Mouse (Mus musculus) neural tube, embryonic 13.5 days (tissue): Measurements from ENCODE around the gene Spg21. TPM values are rescaled to one million over a fixed set of nuclear protein-coding genes. Genes with fewer than 3 reads are reported as not detected.

Experiments
- ATAC-seq: fragments of 200-750 bp; cut with Nextera tagmentation; 2 replicates; pipeline ENCODE4 v1.8.0; 2017; ENCODE audit warnings: low read depth, mild to moderate bottlenecking, moderate TSS enrichment, moderate library complexity
- H3K27ac ChIP-seq: fragments of 300-500 bp; sonication (generic); replicated peaks from 2 replicates; pipeline ENCODE4 v1.5.1; 2015; ENCODE audit warnings: moderate library complexity, mild to moderate bottlenecking, inconsistent platforms
- H3K27me3 ChIP-seq: fragments of 300-500 bp; sonication (generic); 2 replicates; pipeline ENCODE4 v1.6.1; 2015; ENCODE audit warnings: mild to moderate bottlenecking, inconsistent platforms
- H3K36me3 ChIP-seq: fragments of 300-500 bp; sonication (generic); 2 replicates; pipeline ENCODE4 v1.6.1; 2015; ENCODE audit warnings: mild to moderate bottlenecking, inconsistent platforms
- H3K4me1 ChIP-seq: fragments of 300-500 bp; sonication (generic); replicated peaks from 2 replicates; pipeline ENCODE4 v1.6.1; 2015; ENCODE audit warnings: inconsistent platforms
- H3K4me2 ChIP-seq: fragments of 300-500 bp; sonication (generic); 2 replicates; pipeline ENCODE4 v1.6.1; 2015; ENCODE audit warnings: inconsistent platforms, mild to moderate bottlenecking, moderate library complexity
- H3K4me3 ChIP-seq: fragments of 300-500 bp; sonication (generic); 2 replicates; pipeline ENCODE4 v1.5.1; 2015; ENCODE audit warnings: mild to moderate bottlenecking, inconsistent platforms
- H3K9ac ChIP-seq: fragments of 300-500 bp; sonication (generic); 2 replicates; pipeline ENCODE4 v1.6.1; 2015; ENCODE audit warnings: moderate library complexity, mild to moderate bottlenecking, inconsistent platforms
- H3K9me3 ChIP-seq: fragments of 300-500 bp; sonication (generic); 2 replicates; pipeline ENCODE4 v1.6.1; 2016; ENCODE audit warnings: inconsistent platforms
- WGBS: fragments of 180-500 bp; shearing (Covaris S2); methylation state at CpG from one replicate; pipeline ENCODE4 v1.1.7; 2015; 5-methylcytosine and 5-hydroxymethylcytosine counted together
- polyA plus RNA-seq: library from polyadenylated mRNA; unstranded; fragments of >200 nt; fragmentation: Nextera tagmentation; extraction: Ambion mirVana; gene quantifications from 2 replicates; pipeline ENCODE4 v1.2.1, GENCODE M21; 2015

The Spg21 gene
- polyA plus RNA-seq, 1 experiment from 2014 or later: 143 TPM

DNA sequence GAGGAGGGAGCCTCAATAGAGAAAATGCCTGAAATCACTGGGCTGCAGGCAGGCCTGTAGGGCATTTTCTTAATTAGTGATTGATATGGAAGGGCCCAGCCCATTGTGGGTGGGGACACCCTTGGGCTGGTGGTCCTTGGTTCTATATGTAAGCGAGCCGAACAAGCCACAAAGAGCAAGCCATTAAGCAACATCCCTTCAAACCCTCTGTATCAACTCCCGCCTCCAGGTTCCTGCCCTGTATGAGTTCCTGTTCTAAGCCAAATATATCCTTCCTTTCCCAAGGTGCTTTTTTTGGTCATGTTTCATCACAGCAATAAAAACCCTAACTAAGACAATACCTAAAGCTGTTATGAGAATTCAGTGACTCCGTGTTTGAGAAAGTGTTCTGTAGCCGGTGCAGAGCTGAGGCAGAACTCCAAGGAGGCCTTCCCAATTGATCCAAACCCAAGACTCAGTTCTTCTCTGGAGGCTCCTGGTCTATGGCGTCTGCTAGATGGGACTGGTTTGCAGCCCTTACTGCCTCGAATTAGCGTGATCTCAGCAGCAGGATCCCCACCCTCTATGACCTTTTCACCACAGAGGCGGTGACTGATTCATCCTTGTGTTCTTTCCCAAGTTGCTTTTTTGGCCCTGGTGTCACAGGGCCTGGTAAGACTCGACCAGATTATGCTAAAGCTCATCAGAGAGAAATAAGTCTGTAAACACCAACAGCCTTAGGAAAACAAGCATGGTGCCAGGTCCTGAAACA lies 64.9 kb downstream of the Spg21 start:
- ATAC-seq: no peak
- Histone ChIP-seq H3K27me3 (no peaks in the 10 kb centered on the region), H3K9me3 (no peaks in the 10 kb centered on the region), H3K36me3 (no peaks in the 10 kb centered on the region), H3K9ac (no peak overlapping the region), H3K4me3 (no peak overlapping the region), H3K27ac (no peak overlapping the region), H3K4me1 (peaks cover 9% of the 10 kb centered on the region; the same call in 1 of the 2 replicates), H3K4me2 (no peak overlapping the region)
- 86% methylated on average over 10 of the region's 10 CpGs for WGBS

DNA sequence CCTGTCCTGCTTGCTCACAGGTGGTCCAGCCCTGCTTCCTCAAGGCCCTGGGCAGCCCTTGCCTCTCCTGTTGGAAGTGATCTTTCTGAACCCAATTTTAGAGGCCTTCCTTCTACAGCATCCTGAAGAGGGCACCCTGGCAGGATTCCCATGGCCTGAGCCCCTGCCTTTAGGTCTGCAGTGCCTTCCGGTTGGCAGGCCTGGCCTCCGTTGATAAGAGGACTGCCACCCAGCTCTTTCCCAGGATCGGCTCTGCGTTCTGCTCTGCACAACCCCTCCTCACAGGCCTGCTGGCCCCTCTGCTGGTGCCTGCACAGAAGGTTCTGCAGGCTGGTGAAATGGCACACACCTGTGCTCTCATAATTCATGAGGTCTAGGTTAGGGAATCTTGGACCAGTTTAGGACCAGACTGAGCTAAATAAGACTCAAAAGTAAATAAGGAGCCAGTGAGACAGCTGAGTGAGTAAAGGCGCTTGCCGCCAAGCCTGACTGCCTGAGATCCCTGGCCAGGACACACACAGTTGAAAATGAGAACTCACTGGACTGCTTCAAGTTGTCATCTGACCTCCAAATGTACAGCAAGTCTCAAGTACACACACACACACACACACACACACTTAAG lies 67.8 kb downstream of the Spg21 start:
- WGBS: 85% methylated on average over 6 of the region's 6 CpGs
- no peak overlapping the region for H3K4me3 ChIP-seq
- no peak for ATAC-seq
- H3K9ac ChIP-seq: no peak overlapping the region
- H3K4me2 ChIP-seq: no peak overlapping the region
- H3K9me3 ChIP-seq: no peaks in the 10 kb centered on the region
- H3K36me3 ChIP-seq: no peaks in the 10 kb centered on the region
- H3K27ac ChIP-seq: no peak overlapping the region
- H3K4me1 ChIP-seq: no peaks in the 10 kb centered on the region; the same call in 1 of the 2 replicates
- no peaks in the 10 kb centered on the region for H3K27me3 ChIP-seq

DNA sequence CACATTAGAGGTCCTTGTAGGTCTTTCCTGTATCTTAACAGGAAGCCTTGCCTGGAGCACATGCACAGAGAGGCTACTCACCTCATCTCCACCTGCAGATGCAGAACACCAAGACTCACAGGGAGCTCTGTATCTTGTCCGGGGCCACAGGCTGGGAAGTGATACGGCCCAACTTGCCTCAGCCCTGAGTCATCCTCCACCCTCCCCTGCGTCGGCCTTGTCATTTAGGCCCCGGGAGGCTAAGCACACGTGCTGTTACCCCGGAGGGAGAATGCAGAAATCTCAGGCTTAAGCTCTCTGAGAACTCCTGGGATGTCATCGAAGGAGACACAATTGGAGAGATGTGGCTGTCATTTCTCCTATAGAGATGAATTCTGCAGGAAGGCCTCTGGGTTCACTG lies 68.9 kb downstream of the Spg21 start:
- whole genome bisulfite sequencing: 62% methylated on average over 8 of the region's 8 CpGs
- Histone ChIP-seq H3K27me3 (no peaks in the 10 kb centered on the region), H3K4me3 (no peak overlapping the region), H3K4me2 (no peak overlapping the region), H3K4me1 (no peaks in the 10 kb centered on the region), H3K27ac (no peak overlapping the region), H3K9me3 (no peaks in the 10 kb centered on the region), H3K9ac (no peak overlapping the region), H3K36me3 (no peaks in the 10 kb centered on the region)
- ATAC-seq: no peak

DNA sequence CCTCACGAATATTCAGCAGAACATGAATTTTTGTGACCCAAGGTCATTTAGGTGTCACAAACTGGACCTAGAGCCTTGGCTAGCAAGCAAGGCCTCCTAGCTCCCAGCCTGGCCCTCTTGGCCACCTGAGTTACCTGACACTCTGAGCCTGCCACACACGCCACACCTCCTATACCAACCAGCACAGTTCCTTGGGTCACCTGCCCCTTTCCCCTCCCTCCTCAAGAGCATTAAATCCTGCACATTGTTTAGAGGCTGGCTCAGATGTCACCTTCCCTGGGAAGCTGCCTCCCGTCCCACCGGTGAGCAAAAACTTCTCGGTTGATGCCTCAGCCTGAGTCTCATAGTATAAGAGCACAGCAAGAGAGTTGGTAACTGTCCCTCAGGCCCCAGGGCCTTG lies 70.5 kb downstream of the Spg21 start:
- Histone ChIP-seq H3K9me3 (no peaks in the 10 kb centered on the region), H3K36me3 (no peaks in the 10 kb centered on the region), H3K27ac (no peak overlapping the region), H3K9ac (no peak overlapping the region), H3K27me3 (no peaks in the 10 kb centered on the region), H3K4me3 (no peak overlapping the region), H3K4me1 (no peaks in the 10 kb centered on the region), H3K4me2 (no peak overlapping the region)
- ATAC-seq: no peak
- 84% methylated on average over 5 of the region's 5 CpGs for WGBS

DNA sequence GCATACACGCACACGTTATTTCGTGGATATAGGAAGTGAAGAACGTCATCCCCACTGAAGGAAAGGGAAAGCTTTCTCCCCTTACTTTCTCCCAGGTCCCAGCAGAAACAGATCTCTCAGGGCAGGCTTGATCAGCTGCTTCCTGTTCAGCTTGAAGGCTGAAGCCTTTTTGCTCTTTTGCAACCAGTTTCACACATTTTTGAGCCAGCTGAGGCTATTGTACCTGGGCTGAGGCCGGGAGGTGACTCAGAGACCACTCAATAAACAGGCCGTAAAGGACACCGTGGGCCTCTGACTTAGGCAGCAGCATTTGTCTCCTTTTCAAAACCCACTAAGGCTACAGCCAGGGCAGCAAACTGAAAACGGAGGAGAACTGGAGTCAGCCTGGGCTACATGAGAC lies 72.2 kb downstream of the Spg21 start:
- H3K9ac ChIP-seq: no peak overlapping the region
- H3K4me2 ChIP-seq: no peak overlapping the region
- H3K4me3 ChIP-seq: no peak overlapping the region
- no peaks in the 10 kb centered on the region for H3K36me3 ChIP-seq
- H3K27ac ChIP-seq: no peak overlapping the region
- no peaks in the 10 kb centered on the region for H3K27me3 ChIP-seq
- no peak for ATAC-seq
- no peaks in the 10 kb centered on the region for H3K9me3 ChIP-seq
- no peaks in the 10 kb centered on the region for H3K4me1 ChIP-seq
- 69% methylated on average over 8 of the region's 8 CpGs for WGBS

DNA sequence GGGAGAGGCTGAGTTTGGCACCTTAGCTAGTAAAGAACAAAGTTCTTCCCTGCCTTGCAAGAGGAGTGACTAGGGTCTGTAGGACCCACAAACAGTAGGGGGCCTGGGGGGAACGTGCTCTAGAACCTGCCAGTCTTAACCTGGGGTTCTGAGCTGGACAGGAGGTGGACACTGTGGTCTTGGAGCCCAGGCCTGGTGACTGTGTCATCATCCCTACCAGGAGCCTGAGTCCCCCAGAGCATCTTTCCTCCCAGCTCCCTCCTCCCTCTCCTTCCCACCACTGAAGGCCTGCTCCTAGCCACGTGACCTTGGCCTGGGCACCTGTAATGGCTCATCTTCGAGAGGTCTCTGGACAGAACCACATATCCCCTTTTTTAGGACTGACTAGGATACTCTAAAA lies 73.4 kb downstream of the Spg21 start:
- H3K9ac ChIP-seq: no peak overlapping the region
- H3K27me3 ChIP-seq: no peaks in the 10 kb centered on the region
- H3K27ac ChIP-seq: no peak overlapping the region
- 83% methylated on average over 3 of the region's 3 CpGs for WGBS
- H3K9me3 ChIP-seq: no peaks in the 10 kb centered on the region
- no peaks in the 10 kb centered on the region for H3K36me3 ChIP-seq
- H3K4me2 ChIP-seq: no peak overlapping the region
- no peak overlapping the region for H3K4me3 ChIP-seq
- H3K4me1 ChIP-seq: no peaks in the 10 kb centered on the region
- no peak for ATAC-seq

DNA sequence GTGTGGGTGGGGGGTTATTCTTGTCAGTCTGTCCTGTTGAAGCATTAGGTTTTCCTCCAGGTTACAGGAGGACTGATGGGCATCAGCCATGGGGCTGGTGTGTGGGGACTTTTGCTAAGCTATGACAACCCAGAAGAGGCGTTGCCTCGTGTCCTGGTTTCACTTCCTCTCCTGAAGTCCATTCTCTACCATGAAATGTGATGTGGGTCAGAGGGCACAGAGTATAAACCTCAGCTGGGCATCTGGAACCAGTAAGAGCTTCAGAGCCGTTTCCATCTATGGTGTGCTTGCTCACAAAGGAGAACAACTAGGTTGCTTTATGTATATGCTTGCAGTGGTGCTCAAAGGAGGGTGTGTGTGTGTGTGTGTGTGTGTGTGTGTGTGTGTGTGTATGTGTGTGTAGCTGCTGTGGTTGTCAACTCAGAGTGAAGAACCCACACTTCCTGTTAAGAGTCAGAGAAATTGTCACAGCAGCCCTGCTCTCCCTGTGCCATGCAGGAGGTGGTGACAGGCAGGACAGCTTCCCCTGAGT lies 74.5 kb downstream of the Spg21 start:
- Histone ChIP-seq H3K4me2 (no peak overlapping the region), H3K9ac (no peak overlapping the region), H3K36me3 (no peaks in the 10 kb centered on the region), H3K4me1 (no peaks in the 10 kb centered on the region), H3K27ac (no peak overlapping the region), H3K9me3 (no peaks in the 10 kb centered on the region), H3K4me3 (no peak overlapping the region), H3K27me3 (no peaks in the 10 kb centered on the region)
- ATAC-seq: no peak
- 76% methylated on average over 3 of the region's 3 CpGs for WGBS

DNA sequence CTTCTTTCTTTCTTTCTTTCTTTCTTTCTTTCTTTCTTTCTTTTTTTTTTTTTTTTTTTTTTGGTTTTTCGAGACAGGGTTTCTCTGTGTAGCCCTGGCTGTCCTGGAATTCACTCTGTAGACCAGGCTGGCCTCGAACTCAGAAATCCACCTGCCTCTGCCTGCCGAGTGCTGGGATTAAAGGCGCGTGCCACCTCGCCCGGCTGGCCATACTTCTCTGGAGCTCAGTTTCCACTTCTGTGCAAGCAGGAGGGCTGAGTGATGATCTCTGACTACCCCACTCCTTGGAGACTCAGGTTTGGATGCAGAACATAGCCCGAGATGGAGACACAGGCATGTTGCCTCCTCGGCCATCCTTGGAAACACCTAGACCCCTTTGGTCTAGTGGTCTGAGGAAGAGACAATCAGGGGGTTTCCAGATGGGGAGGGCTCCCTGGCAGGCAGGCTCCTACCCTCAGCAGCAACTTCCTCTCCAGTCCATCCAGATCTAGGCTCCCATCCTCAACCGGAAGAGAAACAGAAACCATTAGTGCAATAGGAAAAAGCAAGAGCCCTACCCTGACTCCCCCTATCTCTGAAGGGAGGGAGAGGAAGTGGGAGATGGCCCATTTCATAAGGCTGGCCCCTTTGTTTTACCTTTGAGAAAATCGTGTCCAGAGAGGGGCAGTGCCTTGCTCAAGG lies 75.2 kb downstream of the Spg21 start:
- Histone ChIP-seq H3K9me3 (no peaks in the 10 kb centered on the region), H3K36me3 (no peaks in the 10 kb centered on the region), H3K4me1 (no peaks in the 10 kb centered on the region), H3K4me3 (no peak overlapping the region), H3K27me3 (no peaks in the 10 kb centered on the region), H3K4me2 (no peak overlapping the region), H3K27ac (no peak overlapping the region), H3K9ac (no peak overlapping the region)
- no peak for ATAC-seq
- 83% methylated on average over 10 of the region's 11 CpGs for WGBS

DNA sequence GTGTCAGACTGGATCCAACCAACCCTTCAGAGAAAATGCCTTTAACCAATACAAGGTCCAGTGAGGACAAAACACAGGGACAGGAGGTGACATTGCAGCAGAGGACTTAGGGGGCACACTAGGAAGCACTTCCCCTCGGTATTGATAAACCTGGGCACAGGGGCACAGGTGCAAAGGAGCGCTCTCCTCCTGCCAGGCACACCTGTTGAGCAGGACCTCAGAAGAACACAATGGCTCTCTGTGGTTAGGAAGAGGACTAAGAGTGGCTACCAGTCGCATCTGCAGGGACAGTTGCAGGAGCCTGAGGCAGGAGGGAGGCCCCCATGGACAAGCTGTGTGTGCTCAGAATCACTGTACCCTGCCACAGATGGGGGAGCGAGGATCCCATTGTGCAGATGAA lies 75.7 kb downstream of the Spg21 start:
- H3K4me1 ChIP-seq: peaks cover 3% of the 10 kb centered on the region; the same call in 1 of the 2 replicates
- H3K4me2 ChIP-seq: no peak overlapping the region
- 72% methylated on average over 4 of the region's 4 CpGs for WGBS
- H3K9ac ChIP-seq: no peak overlapping the region
- no peak for ATAC-seq
- H3K27me3 ChIP-seq: no peaks in the 10 kb centered on the region
- no peak overlapping the region for H3K27ac ChIP-seq
- no peaks in the 10 kb centered on the region for H3K9me3 ChIP-seq
- H3K36me3 ChIP-seq: no peaks in the 10 kb centered on the region
- H3K4me3 ChIP-seq: no peak overlapping the region

Other genes with a start within 250 kb of the Spg21 start
- gene Cilp, start 195.8 kb upstream of the Spg21 start, polyA plus RNA-seq: 0.36 and 0.53 TPM in 2 replicates
- 42.9 and 43.6 TPM in 2 replicates for gene Clpx, start 166.7 kb upstream of the Spg21 start, polyA plus RNA-seq
- 10.0 and 10.9 TPM in 2 replicates for gene Pdcd7, start 114.8 kb upstream of the Spg21 start, polyA plus RNA-seq
- gene Ubap1l, start 99.9 kb upstream of the Spg21 start, polyA plus RNA-seq: 1.6 and 2.0 TPM in 2 replicates
- 0.32 and 0.47 TPM in 2 replicates for gene Kbtbd13, start 69.3 kb upstream of the Spg21 start, polyA plus RNA-seq
- gene Rasl12, start 62.4 kb upstream of the Spg21 start, polyA plus RNA-seq: 6.6 and 7.7 TPM in 2 replicates
- not detected in 2 replicates for gene Slc51b, start 38.0 kb upstream of the Spg21 start, polyA plus RNA-seq
- 23.3 and 25.5 TPM in 2 replicates for gene Mtfmt, start 25.2 kb upstream of the Spg21 start, polyA plus RNA-seq
- gene Ankdd1a, start 59.2 kb downstream of the Spg21 start, polyA plus RNA-seq: 0.59 and 0.60 TPM in 2 replicates
- gene Plekho2, start 119.1 kb downstream of the Spg21 start, polyA plus RNA-seq: 7.6 and 9.5 TPM in 2 replicates
- 3.1 and 3.2 TPM in 2 replicates for gene Pif1, start 126.2 kb downstream of the Spg21 start, polyA plus RNA-seq
- 6.2 and 6.3 TPM in 2 replicates for gene Rbpms2, start 168.7 kb downstream of the Spg21 start, polyA plus RNA-seq
- 381 and 389 TPM in 2 replicates for gene Oaz2, start 207.1 kb downstream of the Spg21 start, polyA plus RNA-seq